8 mouse cellular contexts compared by ENCODE assay signal in genomic region chr15:93397269-93397668, GRCm38 (mm10). TPM values are rescaled to one million over a fixed set of nuclear protein-coding genes. Genes with fewer than 3 reads are reported as not detected.
DNase-seq lines count a peak whose midpoint lies in the region; ATAC-seq and TF ChIP-seq lines count a peak whose summit lies in the region.

No protein-coding gene starts in this region.

- H3K9me3 ChIP-seq in heart, embryonic 16.5 days (replicated peaks; ENCODE audit: control insufficient read depth, low read length): no peaks in the 10 kb centered on the region
- no peaks in the 10 kb centered on the region for H3K9me3 ChIP-seq in ES-E14 (ENCODE audit: control insufficient read depth, insufficient read depth, low read depth, low read length)
- no peaks in the 10 kb centered on the region for H3K9me3 ChIP-seq in forebrain, embryonic 12.5 days
- H3K9me3 ChIP-seq in liver, embryonic 15.5 days (replicated peaks): no peaks in the 10 kb centered on the region

- H3K4me1 ChIP-seq in heart, embryonic 16.5 days (ENCODE audit: control insufficient read depth, insufficient read depth, low read length): peaks cover 24% of the 10 kb centered on the region
- peaks cover 0 to 4% of the 10 kb centered on the region in 2 experiments; a peak in 1 of 4 replicates for H3K4me1 ChIP-seq in ES-E14 (ENCODE audit: control insufficient read depth in 2 of 2, insufficient read depth in 2 of 2, low read length in 2 of 2, poor library complexity in 1 of 2)
- H3K4me1 ChIP-seq in forebrain, embryonic 12.5 days: peaks cover 34% of the 10 kb centered on the region
- H3K4me1 ChIP-seq in liver, embryonic 15.5 days (replicated peaks): peaks cover 54% of the 10 kb centered on the region

- peaks cover 8% of the 10 kb centered on the region; the same call in 1 of the 2 replicates for H3K36me3 ChIP-seq in heart, embryonic 16.5 days (ENCODE audit: control insufficient read depth, insufficient read depth)
- peaks cover 2% of the 10 kb centered on the region; the same call in 1 of the 2 replicates for H3K36me3 ChIP-seq in ES-E14 (ENCODE audit: control insufficient read depth, insufficient read depth, low read length, poor library complexity, severe bottlenecking)
- H3K36me3 ChIP-seq in forebrain, embryonic 12.5 days (replicated peaks): peaks cover 28% of the 10 kb centered on the region
- H3K36me3 ChIP-seq in liver, embryonic 15.5 days (replicated peaks): peaks cover 34% of the 10 kb centered on the region

- in situ Hi-C loops in ES-E14 (cut with MboI; ENCODE audit: low sequenced_read_pairs in 2 of 2, unreplicated experiment in 2 of 2): no loop called here

- DNase-seq in heart, adult 8-10 months (ENCODE audit: low spot score): no peak
- DNase-seq in ES-E14 (ENCODE audit: low read depth, low spot score): no peak
- no peak for DNase-seq in gastrocnemius, adult 18-20 months (ENCODE audit: low spot score)
- no peak for DNase-seq in thymus, postnatal 10 days (ENCODE audit: low spot score in 2 of 2)

- no peak overlapping the region for H3K27ac ChIP-seq in heart, embryonic 16.5 days (ENCODE audit: low read length)
- no peak overlapping the region for H3K27ac ChIP-seq in ES-E14 (ENCODE audit: insufficient read depth, low read depth, low read length, poor library complexity, severe bottlenecking)
- H3K27ac ChIP-seq in forebrain, embryonic 12.5 days: no peak overlapping the region
- no peak overlapping the region for H3K27ac ChIP-seq in liver, embryonic 15.5 days (replicated peaks)

- ATAC-seq in heart, embryonic 16.5 days (replicated peaks; ENCODE audit: extremely low read depth, insufficient read depth, low FRiP score): no peak
- ATAC-seq in forebrain, embryonic 12.5 days (ENCODE audit: low FRiP score): no peak
- no peak for ATAC-seq in liver, embryonic 15.5 days (ENCODE audit: insufficient read depth)
- no peak for ATAC-seq in activated CD4-positive, CD25-positive, alpha-beta regulatory T cell, adult 4 months

- H3K4me3 ChIP-seq in heart, embryonic 16.5 days (ENCODE audit: low read length): peak overlapping the region; percentile 97
- peak overlapping the region; percentile 93 to 99 for H3K4me3 ChIP-seq in ES-E14 (ENCODE audit: insufficient read depth in 1 of 2, low read depth in 1 of 2, low read length in 2 of 2, poor library complexity in 1 of 2, severe bottlenecking in 1 of 2)
- H3K4me3 ChIP-seq in forebrain, embryonic 12.5 days (replicated peaks): peak overlapping the region; percentile 97
- peak overlapping the region; percentile 94 for H3K4me3 ChIP-seq in liver, embryonic 15.5 days (replicated peaks)

- peak overlapping the region; percentile 95 for H3K9ac ChIP-seq in heart, embryonic 16.5 days (ENCODE audit: low read length)
- H3K9ac ChIP-seq in ES-E14 (ENCODE audit: insufficient read depth, low read depth, low read length, poor library complexity, severe bottlenecking): no peak overlapping the region
- H3K9ac ChIP-seq in forebrain, embryonic 12.5 days: peak overlapping the region; percentile 91
- peak overlapping the region; percentile 94 for H3K9ac ChIP-seq in liver, embryonic 15.5 days

- H3K27me3 ChIP-seq in heart, embryonic 16.5 days (ENCODE audit: control insufficient read depth, insufficient read depth, low read length): no peaks in the 10 kb centered on the region
- no peaks in the 10 kb centered on the region for H3K27me3 ChIP-seq in forebrain, embryonic 12.5 days
- H3K27me3 ChIP-seq in liver, embryonic 15.5 days: no peaks in the 10 kb centered on the region

- 1% methylated on average over 11 of the region's 11 CpGs for WGBS in heart, embryonic 16.5 days
- WGBS in forebrain, embryonic 12.5 days: under 1% methylated on average over 11 of the region's 11 CpGs
- 2% methylated on average over 11 of the region's 11 CpGs for WGBS in liver, embryonic 15.5 days (ENCODE audit: insufficient replicate concordance)

- H3K4me2 ChIP-seq in heart, embryonic 16.5 days (ENCODE audit: low read depth, low read length): peak overlapping the region; percentile 75
- H3K4me2 ChIP-seq in forebrain, embryonic 12.5 days: peak overlapping the region; percentile 72
- peak overlapping the region; percentile 81 for H3K4me2 ChIP-seq in liver, embryonic 15.5 days

TF ChIP-seq in ES-E14, 5 proteins besides CTCF, POLR2A, EP300 and RAD21:
- TF ChIP-seq CHD2 (IDR thresholded peaks at IDR 0.05; ENCODE audit: low read depth, low read length): no peak
- no peak for TF ChIP-seq ZNF384 (IDR thresholded peaks at IDR 0.05; ENCODE audit: low read depth, low read length)
- TF ChIP-seq MAFK (IDR thresholded peaks at IDR 0.05; ENCODE audit: insufficient read depth, low read depth, low read length): no peak
- no peak for TF ChIP-seq HCFC1 (IDR thresholded peaks at IDR 0.05; ENCODE audit: borderline replicate concordance, insufficient read depth, low read length)
- TF ChIP-seq ZC3H11A (IDR thresholded peaks at IDR 0.05; ENCODE audit: borderline replicate concordance, low read depth, low read length): no peak

RNA-seq across cellular contexts. Expression of gene Zcrb1, which starts 0.9 kb away (rescaled TPM):
- polyA plus RNA-seq in heart, embryonic 16.5 days (2015; fragmentation: Nextera tagmentation; extraction: Ambion mirVana): 101 and 114 TPM in 2 replicates
- 100 to 1,000 TPM in 1 of 4 experiments, 10 to 100 TPM in 3; 88.0 to 111 (median 95.7) TPM for total RNA-seq in heart, adult 8-10 months (2022)
- total RNA-seq in ES-E14 (2012; rRNA removed): 23.1 and 34.8 TPM in 2 replicates
- 169 and 172 TPM in 2 replicates for polyA plus RNA-seq in forebrain, embryonic 12.5 days (2016; fragmentation: Nextera tagmentation; extraction: Ambion mirVana)
- polyA plus RNA-seq in liver, embryonic 15.5 days (2015; fragmentation: Nextera tagmentation; extraction: Ambion mirVana): 50.3 and 59.7 TPM in 2 replicates
- 100 to 1,000 TPM; 138 to 149 TPM for total RNA-seq in gastrocnemius, adult 18-20 months (2021)
- 10 to 100 TPM; 82.4 to 97.3 TPM for polyA plus RNA-seq in activated CD4-positive, CD25-positive, alpha-beta regulatory T cell, adult 4 months (2017; shearing (Covaris generic))

RNA-seq across cellular contexts. Expression of gene Pphln1, which starts 0.9 kb away (rescaled TPM):
- polyA plus RNA-seq in heart, embryonic 16.5 days (2015; fragmentation: Nextera tagmentation; extraction: Ambion mirVana): 34.6 and 37.0 TPM in 2 replicates
- total RNA-seq in heart, adult 8-10 months (2022): 10 to 100 TPM; 17.9 to 21.3 (median 20.2) TPM
- 23.4 and 34.9 TPM in 2 replicates for total RNA-seq in ES-E14 (2012; rRNA removed)
- polyA plus RNA-seq in forebrain, embryonic 12.5 days (2016; fragmentation: Nextera tagmentation; extraction: Ambion mirVana): 82.8 and 86.9 TPM in 2 replicates
- 14.3 and 14.6 TPM in 2 replicates for polyA plus RNA-seq in liver, embryonic 15.5 days (2015; fragmentation: Nextera tagmentation; extraction: Ambion mirVana)
- 10 to 100 TPM; 12.2 to 12.4 TPM for total RNA-seq in gastrocnemius, adult 18-20 months (2021)
- polyA plus RNA-seq in activated CD4-positive, CD25-positive, alpha-beta regulatory T cell, adult 4 months (2017; shearing (Covaris generic)): 10 to 100 TPM; 35.1 to 41.6 TPM
